Mouse (Mus musculus) midbrain, embryonic 12.5 days (tissue): ENCODE measurements around the gene Pou5f1. TPM values are rescaled to one million over a fixed set of nuclear protein-coding genes. Genes with fewer than 3 reads are reported as not detected.
"Not testable (repeated sequence)": the region's sequence is repeated elsewhere in the genome, so short reads cannot be mapped to it uniquely, and the experiment has no call there.

Experiments
- ATAC-seq: fragments of 200-750 bp; cut with Nextera tagmentation; 2 replicates; pipeline ENCODE4 v1.8.0; 2017; ENCODE audit warnings: low read depth, moderate TSS enrichment, moderate library complexity; ENCODE audit not compliant: low FRiP score
- H3K27ac ChIP-seq: fragments of 300-500 bp; sonication (generic); replicated peaks from 2 replicates; pipeline ENCODE4 v1.5.1; 2016; ENCODE audit warnings: mild to moderate bottlenecking
- H3K27me3 ChIP-seq: fragments of 300-500 bp; sonication (generic); 2 replicates; pipeline ENCODE4 v1.6.1; 2016; ENCODE audit warnings: mild to moderate bottlenecking
- H3K36me3 ChIP-seq: fragments of 300-500 bp; sonication (generic); 2 replicates; pipeline ENCODE4 v1.6.1; 2016
- H3K4me1 ChIP-seq: fragments of 300-500 bp; sonication (generic); 2 replicates; pipeline ENCODE4 v1.6.1; 2016
- H3K4me2 ChIP-seq: fragments of 300-500 bp; sonication (generic); replicated peaks from 2 replicates; pipeline ENCODE4 v1.6.1; 2016; ENCODE audit warnings: mild to moderate bottlenecking, moderate library complexity
- H3K4me3 ChIP-seq: fragments of 300-500 bp; sonication (generic); 2 replicates; pipeline ENCODE4 v1.5.1; 2016; ENCODE audit warnings: mild to moderate bottlenecking
- H3K9ac ChIP-seq: fragments of 300-500 bp; sonication (generic); replicated peaks from 2 replicates; pipeline ENCODE4 v1.6.1; 2016; ENCODE audit warnings: mild to moderate bottlenecking, moderate library complexity
- H3K9me3 ChIP-seq: fragments of 300-500 bp; sonication (generic); 2 replicates; pipeline ENCODE4 v1.6.1; 2016; ENCODE audit warnings: mild to moderate bottlenecking
- WGBS: fragments of 180-500 bp; shearing (Covaris S2); methylation state at CpG from one replicate; pipeline ENCODE4 v1.1.7; 2016; 5-methylcytosine and 5-hydroxymethylcytosine counted together
- polyA plus RNA-seq: library from polyadenylated mRNA; unstranded; fragments of >200 nt; fragmentation: Nextera tagmentation; extraction: Ambion mirVana; gene quantifications from 2 replicates; pipeline ENCODE4 v1.2.1, GENCODE M21; 2016

Gene Pou5f1
- not detected in 2 replicates for polyA plus RNA-seq

- H3K27ac ChIP-seq: no peak within 1 kb of the TSS
- ATAC-seq: no peak
- no peak within 1 kb of the TSS for H3K4me2 ChIP-seq
- H3K9ac ChIP-seq: no peak within 1 kb of the TSS
- no peak within 1 kb of the TSS for H3K4me3 ChIP-seq
- H3K36me3 ChIP-seq: no peaks in the 10 kb centered on the region
- peaks cover 11% of the 10 kb centered on the region; the same call in 1 of the 2 replicates for H3K4me1 ChIP-seq
- WGBS: 23% methylated on average over 13 of the region's 13 CpGs
- peaks cover 63% of the 10 kb centered on the region for H3K27me3 ChIP-seq
- H3K9me3 ChIP-seq: no peaks in the 10 kb centered on the region
Observed at GRCm38 (mm10) chr17:35505776-35506175, at the start of gene Pou5f1. TSS of gene Pou5f1 (plus strand) at chr17:35506018.

DNA sequence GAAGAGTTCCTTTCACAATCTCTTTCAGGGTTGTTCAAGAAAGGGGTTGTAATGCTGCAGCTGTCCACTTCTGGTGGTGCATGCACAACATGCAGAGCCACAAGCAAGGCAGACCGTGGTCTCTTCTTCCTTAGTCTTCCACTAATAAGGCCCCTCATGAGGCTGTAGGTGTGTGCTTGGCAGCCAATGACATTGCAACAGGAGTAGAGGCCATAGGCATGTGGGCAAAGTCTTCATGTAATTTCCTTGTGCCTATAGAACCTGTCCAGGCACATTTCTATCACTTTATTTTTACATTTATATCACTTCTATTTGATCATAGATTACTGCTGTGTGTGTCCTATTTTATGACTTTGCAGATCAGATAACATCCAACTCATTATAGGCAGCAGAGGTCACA lies 47.6 kb upstream of the Pou5f1 start:
- not testable (repeated sequence) for H3K36me3 ChIP-seq, H3K4me2 ChIP-seq, H3K27ac ChIP-seq, H3K9ac ChIP-seq, H3K4me1 ChIP-seq, ATAC-seq, H3K4me3 ChIP-seq, H3K9me3 ChIP-seq, H3K27me3 ChIP-seq
- no CpG with 5 or more reads among the region's 1 CpGs for WGBS

DNA sequence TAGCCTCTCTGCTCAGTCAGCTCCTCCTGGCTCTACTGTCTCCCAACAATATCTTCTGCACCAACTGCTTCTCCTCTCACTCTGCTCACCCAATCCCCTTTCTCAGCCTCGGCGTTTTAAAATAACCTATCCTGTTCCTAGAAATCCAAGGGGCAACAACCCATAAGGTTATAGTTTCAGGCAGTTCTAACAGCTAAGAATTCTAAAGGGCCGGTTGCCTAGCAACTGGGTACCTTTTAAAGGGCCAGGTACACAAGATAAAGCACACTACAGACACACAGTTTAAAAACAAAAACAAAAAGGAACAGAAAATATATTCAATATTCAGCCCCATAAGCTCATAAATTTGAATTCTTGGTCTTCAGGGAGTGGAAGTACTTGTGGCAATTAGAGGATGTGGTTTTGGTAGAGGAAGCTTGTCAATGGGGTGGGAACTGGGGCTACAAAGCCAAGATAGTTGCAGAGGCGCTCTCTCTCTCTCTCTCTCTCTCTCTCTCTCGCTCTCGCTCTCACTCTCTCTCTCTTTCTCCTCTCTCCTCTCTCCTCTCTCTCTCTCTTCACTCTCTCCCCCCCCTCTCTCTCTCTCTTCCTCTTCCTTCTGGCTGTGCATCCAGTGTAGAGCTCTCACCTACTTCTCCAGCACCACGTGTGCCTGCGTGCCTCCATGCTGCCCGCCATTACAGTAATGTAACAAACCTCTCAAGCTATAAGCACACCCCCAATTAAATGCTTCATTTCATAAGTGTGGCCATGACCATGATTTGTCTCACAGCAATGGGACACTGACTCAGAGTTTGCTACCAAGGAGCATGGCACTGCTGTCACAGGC lies 45.1 kb upstream of the Pou5f1 start:
- ATAC-seq, H3K9me3 ChIP-seq, H3K36me3 ChIP-seq, H3K4me3 ChIP-seq, H3K27me3 ChIP-seq, H3K9ac ChIP-seq, H3K27ac ChIP-seq, H3K4me1 ChIP-seq, H3K4me2 ChIP-seq: not testable (repeated sequence)
- WGBS: no CpG with 5 or more reads among the region's 9 CpGs

DNA sequence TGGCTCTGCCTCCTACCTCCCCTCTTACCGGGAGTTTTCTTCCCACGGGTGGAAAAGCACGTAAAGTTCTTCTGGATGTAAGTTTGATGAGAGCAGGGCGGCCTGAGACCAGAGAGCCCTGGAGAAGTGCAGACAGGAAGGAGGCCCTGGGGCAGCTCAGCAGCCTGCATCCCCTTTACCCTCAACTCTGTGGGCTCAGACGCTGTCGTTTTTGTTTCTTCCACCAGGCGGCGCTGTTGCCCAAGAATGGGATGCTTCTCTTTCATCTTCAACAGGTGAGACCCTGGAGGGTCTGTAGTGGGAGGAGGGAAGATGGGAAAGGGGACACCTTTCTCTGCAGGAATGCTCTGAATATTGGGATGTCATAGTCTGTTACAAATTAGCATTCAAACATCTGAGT lies 40.2 kb upstream of the Pou5f1 start:
- not testable (repeated sequence) for H3K4me3 ChIP-seq, H3K4me1 ChIP-seq, H3K9me3 ChIP-seq, H3K36me3 ChIP-seq, H3K9ac ChIP-seq, H3K27ac ChIP-seq, ATAC-seq, H3K4me2 ChIP-seq
- H3K27me3 ChIP-seq: peaks cover 25% of the 10 kb centered on the region
- WGBS: 8% methylated on average over 8 of the region's 8 CpGs

- not testable (repeated sequence) for H3K27ac ChIP-seq, ATAC-seq, H3K36me3 ChIP-seq, H3K9ac ChIP-seq, H3K9me3 ChIP-seq, H3K4me3 ChIP-seq, H3K4me2 ChIP-seq
- 70% methylated on average over 3 of the region's 3 CpGs for WGBS
- peaks cover 11% of the 10 kb centered on the region; the same call in 1 of the 2 replicates for H3K4me1 ChIP-seq
- peaks cover 32% of the 10 kb centered on the region for H3K27me3 ChIP-seq
Observed at GRCm38 (mm10) chr17:35468936-35469335, 36.9 kb upstream of the Pou5f1 start.

- Histone ChIP-seq H3K4me2 (peak within 1 kb of the TSS; percentile 74), H3K4me3 (peak within 1 kb of the TSS; percentile 44), H3K9ac (peak within 1 kb of the TSS; percentile 20), H3K27me3 (peaks cover 32% of the 10 kb centered on the region), H3K9me3 (no peaks in the 10 kb centered on the region), H3K4me1 (peaks cover 11% of the 10 kb centered on the region; the same call in 1 of the 2 replicates), H3K27ac (no peak within 1 kb of the TSS), H3K36me3 (no peaks in the 10 kb centered on the region)
- WGBS: 1% methylated on average over 77 of the region's 80 CpGs
- no peak for ATAC-seq
Observed at GRCm38 (mm10) chr17:35469842-35470751, 35.7 kb upstream of the Pou5f1 start, which contains the start of gene H2-Q10. TSS of gene H2-Q10 (plus strand) at chr17:35470089.

- no peak overlapping the region for H3K4me2 ChIP-seq
- 2% methylated on average over 9 of the region's 9 CpGs for WGBS
Observed at GRCm38 (mm10) chr17:35484066-35484465, 21.8 kb upstream of the Pou5f1 start.

DNA sequence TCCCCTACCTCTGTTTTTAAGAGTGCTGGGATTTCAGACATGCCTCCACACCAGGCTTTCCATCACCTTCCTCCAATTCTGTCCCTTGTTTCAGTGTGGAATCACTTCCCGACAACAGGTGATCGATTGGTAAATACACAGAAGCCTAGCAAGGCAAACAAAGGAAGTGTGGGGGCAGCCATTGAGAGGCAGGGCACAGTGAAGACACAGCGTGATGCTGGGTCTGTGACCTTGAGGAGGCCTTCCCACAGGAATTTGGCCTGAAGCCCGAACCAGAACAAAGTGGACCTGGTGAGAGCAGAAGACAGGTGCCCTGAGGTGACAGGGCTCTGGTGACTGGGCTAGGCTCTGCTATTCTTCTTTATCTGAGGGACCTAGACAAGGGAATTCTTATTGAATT lies 20.1 kb upstream of the Pou5f1 start:
- H3K36me3 ChIP-seq: no peaks in the 10 kb centered on the region
- no peak overlapping the region for H3K9ac ChIP-seq
- no peak overlapping the region for H3K4me2 ChIP-seq
- H3K27me3 ChIP-seq: peaks cover 6% of the 10 kb centered on the region; the same call in 1 of the 2 replicates
- 0 out of 2 replicates have a peak, but pooled peaks cover 7% of the 10 kb centered on the region for H3K4me1 ChIP-seq
- H3K4me3 ChIP-seq: no peak overlapping the region
- H3K9me3 ChIP-seq: no peaks in the 10 kb centered on the region
- no peak for ATAC-seq
- WGBS: 41% methylated on average over 4 of the region's 4 CpGs
- H3K27ac ChIP-seq: no peak overlapping the region

More at GRCm38 (mm10) chr17:35484066-35484465, 21.8 kb upstream of the Pou5f1 start:
- no peaks in the 10 kb centered on the region for H3K27me3 ChIP-seq
- no peak overlapping the region for H3K27ac ChIP-seq
- no peak for ATAC-seq
- no peak overlapping the region for H3K4me3 ChIP-seq
- H3K9me3 ChIP-seq: no peaks in the 10 kb centered on the region
- H3K9ac ChIP-seq: no peak overlapping the region
- 0 out of 2 replicates have a peak, but pooled peaks cover 3% of the 10 kb centered on the region for H3K4me1 ChIP-seq
- H3K36me3 ChIP-seq: no peaks in the 10 kb centered on the region

DNA sequence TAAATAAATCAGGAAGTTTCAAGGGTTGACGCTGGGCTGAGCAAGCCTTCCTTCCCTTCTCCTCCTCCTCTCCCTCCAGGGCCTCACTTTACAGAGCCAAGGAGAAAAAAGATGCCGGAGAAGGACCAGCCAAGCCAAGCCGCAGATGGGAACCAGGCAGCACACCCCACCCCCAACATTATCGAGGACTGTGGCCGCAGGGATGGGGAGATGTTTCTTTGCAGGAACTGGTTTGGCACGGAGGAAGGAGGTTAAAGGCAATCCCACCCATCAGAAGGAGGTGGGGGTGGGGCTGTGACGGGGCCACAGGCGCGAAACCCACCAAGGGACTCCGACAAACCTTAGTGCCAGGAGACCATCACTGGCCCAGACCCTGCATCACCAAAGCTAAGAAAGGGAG lies 19.1 kb upstream of the Pou5f1 start:
- no peaks in the 10 kb centered on the region for H3K36me3 ChIP-seq
- H3K4me3 ChIP-seq: no peak overlapping the region
- H3K4me2 ChIP-seq: no peak overlapping the region
- peaks cover 6% of the 10 kb centered on the region; the same call in 1 of the 2 replicates for H3K27me3 ChIP-seq
- WGBS: 68% methylated on average over 10 of the region's 10 CpGs
- no peak overlapping the region for H3K27ac ChIP-seq
- no peak overlapping the region for H3K9ac ChIP-seq
- 0 out of 2 replicates have a peak, but pooled peaks cover 7% of the 10 kb centered on the region for H3K4me1 ChIP-seq
- no peaks in the 10 kb centered on the region for H3K9me3 ChIP-seq
- no peak for ATAC-seq

DNA sequence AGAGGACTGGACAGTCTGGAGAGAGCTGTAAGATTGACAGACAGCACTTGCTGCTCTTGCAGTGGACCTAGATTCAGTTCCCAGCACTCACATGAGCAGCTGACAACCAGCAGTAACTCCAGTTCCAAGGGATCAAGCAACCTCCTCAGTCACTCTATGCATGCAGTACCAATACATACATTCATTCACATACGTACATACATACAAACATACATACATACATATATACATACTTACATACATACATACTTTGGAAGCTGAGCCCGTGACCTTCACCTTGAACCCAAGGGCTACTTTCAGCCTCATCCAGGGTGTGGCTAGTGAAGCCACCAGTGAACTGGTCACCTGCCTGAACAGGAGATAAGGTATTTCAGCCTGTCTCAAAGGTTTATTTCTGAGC lies 17.8 kb upstream of the Pou5f1 start:
- Histone ChIP-seq H3K4me3 (no peak overlapping the region), H3K9me3 (no peaks in the 10 kb centered on the region), H3K36me3 (no peaks in the 10 kb centered on the region), H3K4me1 (0 out of 2 replicates have a peak, but pooled peaks cover 7% of the 10 kb centered on the region), H3K9ac (no peak overlapping the region), H3K27me3 (peaks cover 6% of the 10 kb centered on the region; the same call in 1 of the 2 replicates), H3K4me2 (no peak overlapping the region), H3K27ac (no peak overlapping the region)
- WGBS: 93% methylated on average over 2 of the region's 2 CpGs
- no peak for ATAC-seq

GRCm38 (mm10) chr17:35490320-35490719 lies 15.5 kb upstream of the Pou5f1 start:
- H3K4me3 ChIP-seq: no peak overlapping the region
- no peak for ATAC-seq
- no peaks in the 10 kb centered on the region for H3K9me3 ChIP-seq
- H3K36me3 ChIP-seq: no peaks in the 10 kb centered on the region
- no peak overlapping the region for H3K4me2 ChIP-seq
- H3K4me1 ChIP-seq: 0 out of 2 replicates have a peak, but pooled peaks cover 7% of the 10 kb centered on the region
- H3K27ac ChIP-seq: no peak overlapping the region
- peaks cover 6% of the 10 kb centered on the region; the same call in 1 of the 2 replicates for H3K27me3 ChIP-seq
- 47% methylated on average over 5 of the region's 5 CpGs for WGBS
- no peak overlapping the region for H3K9ac ChIP-seq
